Mouse (Mus musculus) skeletal muscle tissue, adult 2 months (tissue): ENCODE measurements around the gene Sfswap.
"Not testable (repeated sequence)": the region's sequence is repeated elsewhere in the genome, so short reads cannot be mapped to it uniquely, and the experiment has no call there.

Source experiments
- DNase-seq: peaks from one replicate; pipeline ENCODE4 v3.0.0-alpha.2; 2012; ENCODE audit warnings: low read depth, low spot score

Gene Sfswap

GRCm38 (mm10) chr5:129584583-129585541, 83.8 kb downstream of the Sfswap start:
- no peak for DNase-seq

- DNase-seq = peak; percentile 28
Observed at GRCm38 (mm10) chr5:129586016-129586415, 85.0 kb downstream of the Sfswap start.

- DNase-seq = no peak
Observed at GRCm38 (mm10) chr5:129586471-129586870, 85.5 kb downstream of the Sfswap start.

GRCm38 (mm10) chr5:129590915-129591314, 89.9 kb downstream of the Sfswap start:
- DNase-seq = no peak

GRCm38 (mm10) chr5:129594116-129595114, 93.4 kb downstream of the Sfswap start:
- peak; percentile 55 for DNase-seq

- DNase-seq = no peak
Observed at GRCm38 (mm10) chr5:129602071-129602487, 101.1 kb downstream of the Sfswap start.

- no peak for DNase-seq
Observed at GRCm38 (mm10) chr5:129607476-129607875, 106.5 kb downstream of the Sfswap start.

GRCm38 (mm10) chr5:129611060-129611459, 110.0 kb downstream of the Sfswap start:
- peak; percentile 54 for DNase-seq

- not testable (repeated sequence) for DNase-seq
Observed at GRCm38 (mm10) chr5:129620600-129620999, 119.6 kb downstream of the Sfswap start.
